In genomic region chr16:87089322-87089721, GRCm38 (mm10) we compare ENCODE assay signal across 23 mouse cellular contexts.
"Had no signal": no experiment of that assay in that cellular context is flagged by ENCODE, and none has a peak within 500 bp of the region (broad histone marks: within the 10 kb centered on the region; RNA-seq: fewer than 3 reads in every experiment).

No protein-coding gene starts in this region.

- H3K9me3 ChIP-seq: heart, embryonic 13.5 days; heart, embryonic 15.5 days; hindbrain, embryonic 13.5 days; hindbrain, embryonic 15.5 days; kidney, embryonic 15.5 days; limb, embryonic 13.5 days; limb, embryonic 15.5 days had no signal

- H3K9ac ChIP-seq: forebrain, postnatal 0 days; heart, embryonic 13.5 days; heart, embryonic 15.5 days; hindbrain, embryonic 13.5 days; hindbrain, embryonic 15.5 days; kidney, embryonic 15.5 days; limb, embryonic 13.5 days; limb, embryonic 15.5 days had no signal

- H3K4me2 ChIP-seq: heart, embryonic 11.5 days; heart, embryonic 13.5 days; heart, embryonic 15.5 days; hindbrain, embryonic 13.5 days; hindbrain, embryonic 15.5 days; kidney, embryonic 15.5 days; limb, embryonic 13.5 days; limb, embryonic 15.5 days had no signal

- H3K27me3 ChIP-seq: heart, embryonic 13.5 days; heart, embryonic 15.5 days; hindbrain, embryonic 13.5 days; hindbrain, embryonic 15.5 days; kidney, embryonic 15.5 days; limb, embryonic 13.5 days; limb, embryonic 15.5 days had no signal

- H3K4me3 ChIP-seq: heart, adult 2 months; heart, embryonic 13.5 days; heart, embryonic 15.5 days; hindbrain, embryonic 13.5 days; hindbrain, embryonic 15.5 days; kidney, embryonic 15.5 days; limb, embryonic 13.5 days; limb, embryonic 15.5 days had no signal

- DNase-seq: forebrain, postnatal 0 days; gastrocnemius, postnatal 14 days; gastrocnemius, postnatal 36 days; heart, adult 11 months; heart, adult 2 months; heart, postnatal 14 days; heart, postnatal 36 days; kidney, adult 11 months; kidney, adult 8-10 months; layer of hippocampus, adult 9-11 months; layer of hippocampus, postnatal 36 days; left cerebral cortex, postnatal 4 days had no signal

- ATAC-seq: forebrain, postnatal 0 days; hindbrain, postnatal 0 days; intestine, embryonic 16.5 days had no signal

- H3K4me1 ChIP-seq: heart, embryonic 13.5 days; heart, embryonic 15.5 days; hindbrain, embryonic 13.5 days; hindbrain, embryonic 15.5 days; kidney, embryonic 15.5 days had no signal

- H3K27ac ChIP-seq: heart, adult 2 months; heart, embryonic 13.5 days; heart, embryonic 15.5 days; hindbrain, embryonic 13.5 days; hindbrain, embryonic 15.5 days; hindbrain, postnatal 0 days; kidney, embryonic 15.5 days; kidney, postnatal 0 days; limb, embryonic 13.5 days; limb, embryonic 15.5 days had no signal

- H3K36me3 ChIP-seq: heart, embryonic 13.5 days; heart, embryonic 15.5 days; hindbrain, embryonic 13.5 days; hindbrain, embryonic 15.5 days; kidney, embryonic 15.5 days; limb, embryonic 13.5 days; limb, embryonic 15.5 days had no signal
